Comparison of ENCODE assay signal across 8 mouse cellular contexts in the genomic region with DNA sequence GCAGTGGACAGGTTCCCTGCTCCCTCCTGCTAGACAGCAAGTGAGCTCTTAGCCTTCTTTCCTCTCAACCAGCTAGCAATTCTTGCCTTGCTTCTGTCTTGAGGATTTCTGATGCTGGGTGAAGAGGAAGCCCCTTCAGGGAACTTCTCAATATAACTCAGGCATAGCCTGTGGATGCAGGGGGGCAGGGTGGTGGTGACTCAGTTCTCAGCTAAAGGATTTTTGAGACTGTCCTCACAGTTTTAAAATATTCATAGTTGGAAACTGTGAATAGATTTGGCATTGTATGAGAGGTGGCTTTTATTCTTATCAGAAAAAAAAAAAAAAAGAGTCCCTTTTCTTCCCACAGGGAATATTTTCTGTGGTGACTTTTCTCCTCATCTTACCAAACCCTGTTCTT. TPM values are rescaled to one million over a fixed set of nuclear protein-coding genes. Genes with fewer than 3 reads are reported as not detected.
A peak's percentile ranks its signal among the peaks of the same experiment; 100 is the strongest.
DNase-seq lines count a peak whose midpoint lies in the region; ATAC-seq and TF ChIP-seq lines count a peak whose summit lies in the region.

No protein-coding gene starts in this region.

- TF ChIP-seq CTCF in liver, adult 2 months (IDR thresholded peaks at IDR 0.05; ENCODE audit: low read depth, low read length), result no peak

- ATAC-seq in embryonic facial prominence, embryonic 11.5 days (replicated peaks; ENCODE audit: insufficient number of reproducible peaks, low FRiP score, low TSS enrichment, low read depth), result no peak
- ATAC-seq in hindbrain, embryonic 15.5 days (ENCODE audit: low FRiP score, low read depth), result no peak

- H3K4me3 ChIP-seq in liver, adult 2 months (ENCODE audit: insufficient read depth, low read depth, low read length), result peak overlapping the region; percentile 56; the same call in 1 of the 2 replicates
- H3K4me3 ChIP-seq in embryonic facial prominence, embryonic 11.5 days (ENCODE audit: low read depth, low read length), result no peak overlapping the region
- 0 out of 2 replicates have a peak overlapping the region, but pooled peaks have one; percentile 0 for H3K4me3 ChIP-seq in hindbrain, embryonic 15.5 days
- peak overlapping the region; percentile 90 for H3K4me3 ChIP-seq in myocyte

- no peak for DNase-seq in liver, adult 2 months (ENCODE audit: extremely low read depth, low read depth, low spot score)
- DNase-seq in liver, result no peak
- DNase-seq in embryonic facial prominence, embryonic 11.5 days (ENCODE audit: low spot score), result no peak
- DNase-seq in adrenal gland, postnatal 25 days, result no peak
- DNase-seq in adrenal gland, postnatal 4 days (ENCODE audit: low spot score in 2 of 2), result no peak
- no peak for DNase-seq in gastrocnemius, postnatal 10 days

- peaks cover 26% of the 10 kb centered on the region for H3K36me3 ChIP-seq in liver, adult 2 months (ENCODE audit: control insufficient read depth, insufficient read depth, low read length)
- peaks cover 10% of the 10 kb centered on the region for H3K36me3 ChIP-seq in embryonic facial prominence, embryonic 11.5 days (replicated peaks; ENCODE audit: control insufficient read depth, insufficient read depth, low read depth, low read length)
- H3K36me3 ChIP-seq in hindbrain, embryonic 15.5 days, result peaks cover 35% of the 10 kb centered on the region
- H3K36me3 ChIP-seq in myocyte (ENCODE audit: control insufficient read depth, insufficient read depth), result peaks cover 45% of the 10 kb centered on the region

- no peak overlapping the region for H3K4me2 ChIP-seq in embryonic facial prominence, embryonic 11.5 days (ENCODE audit: low read depth, low read length)
- H3K4me2 ChIP-seq in hindbrain, embryonic 15.5 days, result peak overlapping the region; percentile 78; the same call in 1 of the 2 replicates
- H3K4me2 ChIP-seq in myocyte (ENCODE audit: low read depth), result peak overlapping the region; percentile 93

- H3K79me2 ChIP-seq in liver, adult 2 months (ENCODE audit: control insufficient read depth, insufficient read depth, low read length), result peaks cover 19% of the 10 kb centered on the region; the same call in 1 of the 2 replicates
- peaks cover 33% of the 10 kb centered on the region for H3K79me2 ChIP-seq in myocyte (ENCODE audit: control insufficient read depth, insufficient read depth)

- no peaks in the 10 kb centered on the region for H3K9me3 ChIP-seq in embryonic facial prominence, embryonic 11.5 days (replicated peaks; ENCODE audit: control insufficient read depth, low read length)
- no peaks in the 10 kb centered on the region for H3K9me3 ChIP-seq in hindbrain, embryonic 15.5 days

- H3K9ac ChIP-seq in liver, adult 2 months (ENCODE audit: low read depth, low read length), result peak overlapping the region; percentile 64
- H3K9ac ChIP-seq in embryonic facial prominence, embryonic 11.5 days (replicated peaks; ENCODE audit: low read length), result 0 out of 2 replicates have a peak overlapping the region, but pooled peaks have one; percentile 7
- H3K9ac ChIP-seq in hindbrain, embryonic 15.5 days, result 0 out of 2 replicates have a peak overlapping the region, but pooled peaks have one; percentile 94

- no peak for TF ChIP-seq POLR2A in liver, adult 2 months (IDR thresholded peaks at IDR 0.05; ENCODE audit: extremely low read depth, insufficient read depth, low read length)
- TF ChIP-seq POLR2A in myocyte (IDR thresholded peaks at IDR 0.05; ENCODE audit: insufficient read length, low read depth), result no peak

- no peaks in the 10 kb centered on the region for H3K27me3 ChIP-seq in liver, adult 2 months (ENCODE audit: control insufficient read depth, insufficient read depth, low read length)
- H3K27me3 ChIP-seq in embryonic facial prominence, embryonic 11.5 days (ENCODE audit: control insufficient read depth, insufficient read depth, low read length), result no peaks in the 10 kb centered on the region
- no peaks in the 10 kb centered on the region for H3K27me3 ChIP-seq in hindbrain, embryonic 15.5 days
- H3K27me3 ChIP-seq in myocyte (ENCODE audit: control insufficient read depth, insufficient read depth, insufficient read length), result no peaks in the 10 kb centered on the region

- H3K27ac ChIP-seq in liver, adult 2 months (replicated peaks; ENCODE audit: insufficient read depth, low read depth, low read length), result peak overlapping the region; percentile 73
- H3K27ac ChIP-seq in embryonic facial prominence, embryonic 11.5 days (replicated peaks; ENCODE audit: low read depth, low read length), result no peak overlapping the region
- H3K27ac ChIP-seq in hindbrain, embryonic 15.5 days (replicated peaks), result no peak overlapping the region; the same call in 1 of the 2 replicates

- H3ac ChIP-seq in myocyte (ENCODE audit: control insufficient read depth, insufficient read length), result no peak overlapping the region

- H3K4me1 ChIP-seq in liver, adult 2 months (ENCODE audit: control insufficient read depth, insufficient read depth, low read length), result peaks cover 20% of the 10 kb centered on the region
- peaks cover 4% of the 10 kb centered on the region; the same call in 1 of the 2 replicates for H3K4me1 ChIP-seq in embryonic facial prominence, embryonic 11.5 days (ENCODE audit: control insufficient read depth, insufficient read depth, low read length)
- peaks cover 41% of the 10 kb centered on the region for H3K4me1 ChIP-seq in hindbrain, embryonic 15.5 days (replicated peaks)

TF ChIP-seq in myocyte, 11 proteins besides CTCF, POLR2A, EP300 and RAD21:
- TF ChIP-seq USF1 (IDR thresholded peaks at IDR 0.05; ENCODE audit: low read depth), result no peak
- no peak for TF ChIP-seq E2F4 (IDR thresholded peaks at IDR 0.05; ENCODE audit: insufficient read depth)
- TF ChIP-seq MAX (IDR thresholded peaks at IDR 0.05; ENCODE audit: low read depth), result no peak
- TF ChIP-seq SRF (IDR thresholded peaks at IDR 0.05; ENCODE audit: control insufficient read depth, insufficient read length, low read depth), result no peak

RNA-seq across cellular contexts. Expression of a gene that starts 2.1 kb away (rescaled TPM):
- 21.6 and 23.8 TPM in 2 replicates for total RNA-seq in liver, adult 2 months (2014; rRNA removed)
- polyA plus RNA-seq in liver, adult 2 months (2012; rRNA removed), result 20.5 and 23.3 TPM in 2 replicates
- 4.2 and 4.3 TPM in 2 replicates for polyA plus RNA-seq in embryonic facial prominence, embryonic 11.5 days (2014; fragmentation: Nextera tagmentation; extraction: Ambion mirVana)
- polyA plus RNA-seq in hindbrain, embryonic 15.5 days (2015; fragmentation: Nextera tagmentation; extraction: Ambion mirVana), result 8.0 and 9.7 TPM in 2 replicates
- 23.3 TPM for polyA plus RNA-seq in myocyte (2012; fragmentation: generic; extraction: Trizol)
- 49.2 and 51.7 TPM in 2 replicates for total RNA-seq in adrenal gland, postnatal 25 days (2021)
- total RNA-seq in adrenal gland, postnatal 4 days (2021), result 10 to 100 TPM; 34.1 to 38.3 TPM
- 10 to 100 TPM; 13.5 to 16.2 TPM for total RNA-seq in gastrocnemius, postnatal 10 days (2021)

RNA-seq across cellular contexts. Expression of a gene that starts 45.8 kb away (rescaled TPM):
- 11.1 and 11.2 TPM in 2 replicates for total RNA-seq in liver, adult 2 months (2014; rRNA removed)
- 8.7 and 13.4 TPM in 2 replicates for polyA plus RNA-seq in liver, adult 2 months (2012; rRNA removed)
- polyA plus RNA-seq in embryonic facial prominence, embryonic 11.5 days (2014; fragmentation: Nextera tagmentation; extraction: Ambion mirVana), result 41.4 and 42.6 TPM in 2 replicates
- 35.4 and 38.0 TPM in 2 replicates for polyA plus RNA-seq in hindbrain, embryonic 15.5 days (2015; fragmentation: Nextera tagmentation; extraction: Ambion mirVana)
- polyA plus RNA-seq in myocyte (2012; fragmentation: generic; extraction: Trizol), result 46.9 TPM
- 33.6 and 35.8 TPM in 2 replicates for total RNA-seq in adrenal gland, postnatal 25 days (2021)
- total RNA-seq in adrenal gland, postnatal 4 days (2021), result 10 to 100 TPM; 44.3 to 50.5 TPM
- 10 to 100 TPM; 11.9 to 16.9 TPM for total RNA-seq in gastrocnemius, postnatal 10 days (2021)

Comparison
In these comparisons a context has a peak if more than half of its experiments do, and no peak if none do; other contexts are left out.
1. H3K9ac ChIP-seq: peak in every context shown above with its lines; median percentile 94 in hindbrain, embryonic 15.5 days; 64 in liver, adult 2 months; 7 in embryonic facial prominence, embryonic 11.5 days.